Mouse (Mus musculus) kidney, embryonic 14.5 days (tissue): ENCODE results near the gene 4930563M21Rik. TPM values are rescaled to one million over a fixed set of nuclear protein-coding genes. Genes with fewer than 3 reads are reported as not detected.
A peak's percentile ranks its signal among the peaks of the same experiment; 100 is the strongest.

Experiments
- ATAC-seq: fragments of 200-750 bp; cut with Nextera tagmentation; 2 replicates; pipeline ENCODE4 v1.8.0; 2017; ENCODE audit warnings: moderate number of reproducible peaks, mild to moderate bottlenecking, moderate TSS enrichment, moderate library complexity; ENCODE audit not compliant: low FRiP score, low TSS enrichment
- H3K27ac ChIP-seq: fragments of 300-500 bp; sonication (generic); 2 replicates; pipeline ENCODE4 v1.5.1; 2014; ENCODE audit warnings: low read depth, mild to moderate bottlenecking, low read length, moderate library complexity, mixed read lengths
- H3K27me3 ChIP-seq: fragments of 300-500 bp; sonication (generic); 2 replicates; pipeline ENCODE4 v1.6.1; 2014; ENCODE audit warnings: mild to moderate bottlenecking, low read length; ENCODE audit not compliant: control insufficient read depth, insufficient read depth
- H3K36me3 ChIP-seq: fragments of 300-500 bp; sonication (generic); 2 replicates; pipeline ENCODE4 v1.6.1; 2014; ENCODE audit warnings: low read length, mixed read lengths; ENCODE audit not compliant: control insufficient read depth, insufficient read depth
- H3K4me1 ChIP-seq: fragments of 300-500 bp; sonication (generic); 2 replicates; pipeline ENCODE4 v1.6.1; 2014; ENCODE audit warnings: low read length, mixed read lengths; ENCODE audit not compliant: control insufficient read depth, insufficient read depth
- H3K4me2 ChIP-seq: fragments of 300-500 bp; sonication (generic); replicated peaks from 2 replicates; pipeline ENCODE4 v1.6.1; 2014; ENCODE audit warnings: low read depth, mild to moderate bottlenecking, low read length
- H3K4me3 ChIP-seq: fragments of 300-500 bp; sonication (generic); 2 replicates; pipeline ENCODE4 v1.5.1; 2014; ENCODE audit warnings: mild to moderate bottlenecking, low read length
- H3K9ac ChIP-seq: fragments of 300-500 bp; sonication (generic); 2 replicates; pipeline ENCODE4 v1.6.1; 2014; ENCODE audit warnings: low read depth, mild to moderate bottlenecking, low read length, moderate library complexity
- H3K9me3 ChIP-seq: fragments of 300-500 bp; sonication (generic); 2 replicates; pipeline ENCODE4 v1.6.1; 2016; ENCODE audit warnings: low read length; ENCODE audit not compliant: control insufficient read depth
- WGBS: fragments of 180-500 bp; shearing (Covaris S2); extraction: QIAGEN DNeasy Blood & Tissue Kit; methylation state at CpG from one replicate; pipeline ENCODE4 v1.1.7; 2014; 5-methylcytosine and 5-hydroxymethylcytosine counted together
- polyA plus RNA-seq: library from polyadenylated mRNA; unstranded; fragments of >200 nt; fragmentation: Nextera tagmentation; extraction: Ambion mirVana; gene quantifications from 2 replicates; pipeline ENCODE4 v1.2.1, GENCODE M21; 2014

Gene 4930563M21Rik
- polyA plus RNA-seq, 1 experiment from 2014 or later = not detected

- Histone ChIP-seq H3K27me3 (no peaks in the 10 kb centered on the region), H3K9ac (no peak overlapping the region), H3K27ac (no peak overlapping the region), H3K9me3 (no peaks in the 10 kb centered on the region), H3K4me3 (no peak overlapping the region), H3K4me1 (no peaks in the 10 kb centered on the region), H3K4me2 (no peak overlapping the region), H3K36me3 (no peaks in the 10 kb centered on the region)
- WGBS = 9% methylated on average over 1 of the region's 1 CpGs
- ATAC-seq = no peak
These were observed 63.5 kb downstream of the 4930563M21Rik start for GRCm38 (mm10) chr9:55946819-55947218.

GRCm38 (mm10) chr9:55941356-55941755, 69.0 kb downstream of the 4930563M21Rik start:
- no peak overlapping the region for H3K4me2 ChIP-seq
- no peaks in the 10 kb centered on the region for H3K9me3 ChIP-seq
- ATAC-seq = no peak
- no peak overlapping the region for H3K4me3 ChIP-seq
- no peak overlapping the region for H3K27ac ChIP-seq
- no peaks in the 10 kb centered on the region for H3K36me3 ChIP-seq
- H3K4me1 ChIP-seq = peaks cover 13% of the 10 kb centered on the region
- no peak overlapping the region for H3K9ac ChIP-seq
- no peaks in the 10 kb centered on the region for H3K27me3 ChIP-seq

GRCm38 (mm10) chr9:55938618-55938985, 71.7 kb downstream of the 4930563M21Rik start:
- WGBS = 47% methylated on average over 6 of the region's 6 CpGs
- Histone ChIP-seq H3K4me1 (peaks cover 13% of the 10 kb centered on the region), H3K4me3 (peak overlapping the region; percentile 80), H3K36me3 (no peaks in the 10 kb centered on the region), H3K9me3 (no peaks in the 10 kb centered on the region), H3K9ac (peak overlapping the region; percentile 80; the same call in 1 of the 2 replicates), H3K27ac (no peak overlapping the region), H3K4me2 (peak overlapping the region; percentile 60), H3K27me3 (no peaks in the 10 kb centered on the region)
- ATAC-seq = no peak

GRCm38 (mm10) chr9:55937664-55938617, 72.4 kb downstream of the 4930563M21Rik start, which contains the start of gene Scaper:
TSS of gene Scaper (minus strand) at chr9:55938119.
- Histone ChIP-seq H3K4me2 (peak within 1 kb of the TSS; percentile 60), H3K4me1 (peaks cover 13% of the 10 kb centered on the region), H3K27ac (peak within 1 kb of the TSS; percentile 78), H3K9me3 (no peaks in the 10 kb centered on the region), H3K27me3 (no peaks in the 10 kb centered on the region), H3K36me3 (no peaks in the 10 kb centered on the region), H3K9ac (peak within 1 kb of the TSS; percentile 80), H3K4me3 (peak within 1 kb of the TSS; percentile 80)
- peak; percentile 99 for ATAC-seq
- under 1% methylated on average over 43 of the region's 60 CpGs for WGBS

GRCm38 (mm10) chr9:55937224-55937663, 73.1 kb downstream of the 4930563M21Rik start:
- no peak for ATAC-seq
- Histone ChIP-seq H3K4me3 (peak overlapping the region; percentile 80), H3K27ac (peak overlapping the region; percentile 78), H3K4me2 (peak overlapping the region; percentile 60), H3K9ac (peak overlapping the region; percentile 80), H3K4me1 (peaks cover 13% of the 10 kb centered on the region), H3K36me3 (no peaks in the 10 kb centered on the region), H3K27me3 (no peaks in the 10 kb centered on the region), H3K9me3 (no peaks in the 10 kb centered on the region)
- WGBS = 44% methylated on average over 5 of the region's 5 CpGs

GRCm38 (mm10) chr9:55932482-55932881, 77.9 kb downstream of the 4930563M21Rik start:
- H3K27me3 ChIP-seq = no peaks in the 10 kb centered on the region
- peaks cover 2% of the 10 kb centered on the region; the same call in 1 of the 2 replicates for H3K4me1 ChIP-seq

GRCm38 (mm10) chr9:55918579-55918978, 91.8 kb downstream of the 4930563M21Rik start:
- 76% methylated on average over 3 of the region's 3 CpGs for WGBS
- ATAC-seq = no peak
- no peak overlapping the region for H3K9ac ChIP-seq
- H3K36me3 ChIP-seq = no peaks in the 10 kb centered on the region
- no peaks in the 10 kb centered on the region for H3K9me3 ChIP-seq
- no peak overlapping the region for H3K4me2 ChIP-seq
- H3K4me1 ChIP-seq = no peaks in the 10 kb centered on the region
- H3K27ac ChIP-seq = no peak overlapping the region
- H3K27me3 ChIP-seq = no peaks in the 10 kb centered on the region
- H3K4me3 ChIP-seq = no peak overlapping the region

More at GRCm38 (mm10) chr9:55932482-55932881, 77.9 kb downstream of the 4930563M21Rik start:
- H3K27ac ChIP-seq = no peak overlapping the region
- no peak overlapping the region for H3K4me2 ChIP-seq
- H3K9me3 ChIP-seq = no peaks in the 10 kb centered on the region
- H3K4me3 ChIP-seq = no peak overlapping the region
- no peak overlapping the region for H3K9ac ChIP-seq
- 78% methylated on average over 1 of the region's 1 CpGs for WGBS
- H3K36me3 ChIP-seq = no peaks in the 10 kb centered on the region
- no peak for ATAC-seq

GRCm38 (mm10) chr9:55916751-55917150, 93.6 kb downstream of the 4930563M21Rik start:
- Histone ChIP-seq H3K9ac (no peak overlapping the region), H3K27ac (no peak overlapping the region), H3K4me3 (no peak overlapping the region), H3K4me1 (no peaks in the 10 kb centered on the region), H3K36me3 (no peaks in the 10 kb centered on the region), H3K9me3 (no peaks in the 10 kb centered on the region), H3K27me3 (no peaks in the 10 kb centered on the region), H3K4me2 (no peak overlapping the region)
- no peak for ATAC-seq
